Mouse (Mus musculus) liver, postnatal 0 days (tissue): ENCODE results near the gene Tcp10c.
"Not testable (repeated sequence)": the region's sequence is repeated elsewhere in the genome, so short reads cannot be mapped to it uniquely, and the experiment has no call there.

ENCODE experiments used
- CTCF ChIP-seq: sonication (generic); IDR thresholded peaks from 2 replicates; pipeline ENCODE4 v1.5.1; 2016; ENCODE audit warnings: antibody characterized with exemption, low read depth
- EP300 ChIP-seq: IDR thresholded peaks from 2 replicates; pipeline ENCODE4 v1.6.1; 2016; ENCODE audit warnings: antibody characterized with exemption, low read depth, mild to moderate bottlenecking

GRCm38 (mm10) chr17:13367181-13367580, 12.8 kb downstream of the Tcp10c start:
- not testable (repeated sequence) for TF ChIP-seq CTCF, EP300
